Mouse (Mus musculus) heart, adult 2 months (tissue): ENCODE measurements around the gene Rasgrf2.

ENCODE experiments used
- CTCF ChIP-seq: fragments of 200-600 bp; IDR thresholded peaks from 2 replicates; pipeline ENCODE4 v1.8.1; 2022; ENCODE audit warnings: antibody characterized with exemption, mild to moderate bottlenecking, moderate library complexity
- EP300 ChIP-seq: fragments of 200-500 bp; IDR thresholded peaks from 2 replicates; pipeline ENCODE4 v1.6.1; 2011; ENCODE audit warnings: low read depth, low read length, control low read depth; ENCODE audit not compliant: insufficient read depth

DNA sequence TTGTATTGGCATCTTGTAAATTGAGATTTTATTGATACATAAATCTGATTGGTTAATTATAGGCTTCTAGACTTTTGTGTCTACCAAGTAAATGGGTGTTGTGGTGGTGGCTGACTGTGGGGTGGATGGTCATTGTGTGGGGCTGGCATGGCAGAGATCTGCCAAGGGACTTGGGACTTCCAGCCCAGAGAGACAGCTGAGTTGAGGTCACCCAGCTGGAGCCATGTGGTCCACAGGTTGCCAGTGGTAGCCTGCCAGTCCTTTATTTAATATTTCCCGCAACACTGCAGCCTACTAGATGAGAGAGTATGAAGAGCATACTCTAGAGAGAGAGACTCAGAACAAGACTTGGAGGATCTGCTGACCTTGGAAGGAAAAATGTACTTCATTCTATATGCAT, 150.0 kb downstream of the Rasgrf2 start:
- TF ChIP-seq CTCF (no peak), EP300 (no peak)
